Mouse (Mus musculus) heart, postnatal 0 days (tissue): ENCODE measurements around the gene Gm14085.

ENCODE experiments used
- CTCF ChIP-seq: IDR thresholded peaks from 2 replicates; pipeline ENCODE4 v1.5.1; 2016; ENCODE audit warnings: antibody characterized with exemption, control low read depth, low read depth
- EP300 ChIP-seq: IDR thresholded peaks from 2 replicates; pipeline ENCODE4 v1.6.1; 2016; ENCODE audit warnings: antibody characterized with exemption, low read depth

GRCm38 (mm10) chr2:122531290-122531689, 46.5 kb downstream of the Gm14085 start:
- TF ChIP-seq CTCF (no peak), EP300 (no peak)
